Mouse (Mus musculus): ENCODE data around the gene Odc1.

DNA sequence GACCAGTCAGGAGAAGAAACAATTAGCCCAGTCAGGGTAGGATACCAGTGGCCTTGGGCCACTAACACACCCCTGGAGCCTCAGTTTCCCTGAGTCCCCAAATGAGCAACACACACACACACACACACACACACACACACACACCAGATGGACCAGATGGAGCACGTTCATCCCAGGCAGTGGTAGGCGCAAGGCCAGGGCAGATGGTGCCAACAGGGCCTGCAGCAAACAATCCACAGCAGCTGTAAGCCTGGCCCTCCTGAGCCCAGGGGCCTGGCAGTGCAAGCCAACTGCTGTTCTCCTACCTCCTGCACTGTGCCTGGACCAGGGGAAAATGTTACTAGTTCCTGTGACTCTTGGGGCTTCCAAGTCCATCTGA, 13.4 kb downstream of the Odc1 start:
- no peak for TF ChIP-seq CTCF (conservative IDR thresholded peaks at IDR 0.05 in 1 of 2, IDR thresholded peaks at IDR 0.05 in 1 of 2; ENCODE audit: low read depth in 2 of 2, low read length in 2 of 2)
- TF ChIP-seq E2F4 (IDR thresholded peaks at IDR 0.05; ENCODE audit: insufficient replicate concordance, low read depth, low read length), result no peak
- TF ChIP-seq RCOR1 (conservative IDR thresholded peaks at IDR 0.05; ENCODE audit: low read depth, low read length), result no peak
- no peak for TF ChIP-seq EP300 (IDR thresholded peaks at IDR 0.05; ENCODE audit: low read length)
- TF ChIP-seq POLR2A (IDR thresholded peaks at IDR 0.05; ENCODE audit: low read depth, low read length), result no peak
- TF ChIP-seq ZKSCAN1 (IDR thresholded peaks at IDR 0.05; ENCODE audit: borderline replicate concordance, low read depth, low read length), result no peak
- no peak for TF ChIP-seq TCF12 (IDR thresholded peaks at IDR 0.05; ENCODE audit: low read depth, low read length)
- TF ChIP-seq HCFC1 (IDR thresholded peaks at IDR 0.05; ENCODE audit: low read depth, low read length), result no peak
- no peak for TF ChIP-seq NELFE (IDR thresholded peaks at IDR 0.05; ENCODE audit: low read depth, low read length)
- no peak for TF ChIP-seq SMC3 (IDR thresholded peaks at IDR 0.05; ENCODE audit: low read depth, low read length)
- no peak for TF ChIP-seq BHLHE40 (IDR thresholded peaks at IDR 0.05; ENCODE audit: low read depth, low read length)
- no peak for TF ChIP-seq MAX (IDR thresholded peaks at IDR 0.05; ENCODE audit: low read length)
- no peak for TF ChIP-seq KAT2A (IDR thresholded peaks at IDR 0.05; ENCODE audit: insufficient replicate concordance, low read length)
